Mouse (Mus musculus): ENCODE results near the gene Tmem196. TPM values are rescaled to one million over a fixed set of nuclear protein-coding genes. Genes with fewer than 3 reads are reported as not detected.
"Not testable (repeated sequence)": the region's sequence is repeated elsewhere in the genome, so short reads cannot be mapped to it uniquely, and the experiment has no call there.

Tmem196 gene
- polyA plus RNA-seq, 1 experiment from 2014 or later = 1.3 TPM

DNA sequence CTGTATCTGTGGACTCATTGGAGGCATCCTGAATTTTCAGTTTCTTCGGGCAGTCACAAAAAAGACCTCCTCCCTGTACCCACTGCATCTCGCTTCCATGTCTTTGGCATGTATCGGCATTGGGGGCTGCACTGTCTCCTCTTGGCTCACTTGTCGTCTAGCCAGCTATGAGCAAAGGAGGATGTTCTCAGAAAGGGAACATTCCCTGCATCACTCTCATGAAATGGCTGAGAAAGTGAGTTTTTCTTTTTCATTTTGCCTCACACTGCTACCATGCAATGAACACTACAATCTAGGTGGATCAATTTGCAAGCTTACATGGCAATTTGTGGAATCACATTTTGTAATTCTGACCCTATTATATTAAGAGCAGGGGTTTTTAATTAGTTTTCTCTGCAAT, 69.1 kb downstream of the Tmem196 start:
- H3K9me3 ChIP-seq (ENCODE audit: control insufficient read depth, low read depth, low read length) = no peaks in the 10 kb centered on the region
- H3K9ac ChIP-seq (replicated peaks; ENCODE audit: low read depth, low read length) = no peak overlapping the region
- no peak overlapping the region for H3K4me3 ChIP-seq (ENCODE audit: low read depth, low read length)
- H3K4me2 ChIP-seq (replicated peaks; ENCODE audit: low read depth, low read length) = no peak overlapping the region
- no peaks in the 10 kb centered on the region for H3K27me3 ChIP-seq (ENCODE audit: control insufficient read depth, insufficient read depth, low read length)
- no peak overlapping the region for H3K27ac ChIP-seq (ENCODE audit: low read length)
- no peak for ATAC-seq (ENCODE audit: insufficient number of reproducible peaks, insufficient read depth, low FRiP score, low read depth)
- no peaks in the 10 kb centered on the region for H3K36me3 ChIP-seq (ENCODE audit: control insufficient read depth, insufficient read depth, low read length)
- H3K4me1 ChIP-seq (ENCODE audit: control insufficient read depth, insufficient read depth, low read length) = no peaks in the 10 kb centered on the region
- 82% methylated on average over 4 of the region's 4 CpGs for WGBS

DNA sequence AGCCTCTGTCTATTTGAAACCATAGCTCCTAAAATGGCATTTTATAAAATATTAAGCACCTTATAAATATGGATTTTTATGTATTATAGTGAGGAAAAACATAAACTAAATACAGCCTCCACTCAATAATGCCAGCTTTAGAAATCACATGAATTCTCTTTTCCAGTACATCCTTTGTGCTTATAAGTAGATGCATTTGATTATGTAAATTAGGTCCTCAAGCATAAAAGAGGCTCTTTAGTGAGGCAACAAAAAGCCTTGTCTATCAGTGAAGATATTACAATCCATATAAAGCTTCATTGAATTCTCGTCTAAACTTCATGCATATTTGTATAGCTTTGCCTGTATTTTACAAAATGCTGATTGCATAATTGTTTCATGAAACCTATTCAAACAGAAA, 69.6 kb downstream of the Tmem196 start:
- Histone ChIP-seq H3K9ac (replicated peaks; ENCODE audit: low read depth, low read length) (no peak overlapping the region), H3K27ac (ENCODE audit: low read length) (no peak overlapping the region), H3K27me3 (ENCODE audit: control insufficient read depth, insufficient read depth, low read length) (no peaks in the 10 kb centered on the region), H3K4me3 (ENCODE audit: low read depth, low read length) (no peak overlapping the region), H3K4me1 (ENCODE audit: control insufficient read depth, insufficient read depth, low read length) (no peaks in the 10 kb centered on the region), H3K9me3 (ENCODE audit: control insufficient read depth, low read depth, low read length) (no peaks in the 10 kb centered on the region), H3K36me3 (ENCODE audit: control insufficient read depth, insufficient read depth, low read length) (no peaks in the 10 kb centered on the region), H3K4me2 (replicated peaks; ENCODE audit: low read depth, low read length) (no peak overlapping the region)
- 77% methylated on average over 1 of the region's 1 CpGs for WGBS
- no peak for ATAC-seq (ENCODE audit: insufficient number of reproducible peaks, insufficient read depth, low FRiP score, low read depth)

DNA sequence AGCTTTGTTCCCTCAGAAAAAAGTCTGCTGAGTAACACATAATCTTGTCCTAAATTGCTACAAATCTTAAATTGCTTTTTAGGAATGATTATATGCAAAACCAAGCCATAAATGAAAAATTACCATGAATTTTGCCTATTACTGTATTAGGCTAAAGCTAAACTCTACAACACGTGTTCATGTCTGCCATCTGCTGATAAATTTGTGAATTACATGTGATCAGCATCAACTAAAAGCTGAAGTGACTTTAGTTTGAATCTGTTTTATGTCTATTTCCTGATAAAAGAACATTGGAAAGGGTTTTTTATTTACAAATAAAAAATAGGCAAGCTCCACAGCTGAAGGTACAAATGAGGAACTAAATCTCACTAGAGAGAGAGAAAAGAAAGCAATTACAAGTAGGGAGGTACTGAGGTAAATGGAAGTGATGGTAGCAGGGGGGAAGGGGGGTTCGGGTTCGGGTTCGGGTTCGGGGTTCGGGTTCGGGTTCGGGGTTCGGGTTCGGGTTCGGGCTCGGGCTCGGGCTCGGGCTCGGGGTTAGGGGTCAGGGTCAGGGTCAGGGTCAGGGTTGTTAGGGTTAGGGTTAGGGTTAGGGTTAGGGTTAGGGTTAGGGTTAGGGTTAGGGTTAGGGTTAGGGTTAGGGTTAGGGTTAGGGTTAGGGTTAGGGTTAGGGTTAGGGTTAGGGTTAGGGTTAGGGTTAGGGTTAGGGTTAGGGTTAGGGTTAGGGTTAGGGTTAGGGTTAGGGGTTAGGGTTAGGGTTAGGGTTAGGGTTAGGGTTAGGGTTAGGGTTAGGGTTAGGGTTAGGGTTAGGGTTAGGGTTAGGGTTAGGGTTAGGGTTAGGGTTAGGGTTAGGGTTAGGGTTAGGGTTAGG, 82.7 kb downstream of the Tmem196 start:
- H3K27ac ChIP-seq (ENCODE audit: low read length); H3K4me3 ChIP-seq (ENCODE audit: low read depth, low read length); H3K9me3 ChIP-seq (ENCODE audit: control insufficient read depth, low read depth, low read length); H3K9ac ChIP-seq (replicated peaks; ENCODE audit: low read depth, low read length); H3K4me2 ChIP-seq (replicated peaks; ENCODE audit: low read depth, low read length); H3K27me3 ChIP-seq (ENCODE audit: control insufficient read depth, insufficient read depth, low read length); H3K36me3 ChIP-seq (ENCODE audit: control insufficient read depth, insufficient read depth, low read length); ATAC-seq (ENCODE audit: insufficient number of reproducible peaks, insufficient read depth, low FRiP score, low read depth); H3K4me1 ChIP-seq (ENCODE audit: control insufficient read depth, insufficient read depth, low read length): not testable (repeated sequence)
- 85% methylated on average over 15 of the region's 15 CpGs for WGBS
